Mouse (Mus musculus): ENCODE results near the gene E4f1. TPM values are rescaled to one million over a fixed set of nuclear protein-coding genes. Genes with fewer than 3 reads are reported as not detected.
A peak's percentile ranks its signal among the peaks of the same experiment; 100 is the strongest.

The E4f1 gene
- polyA plus RNA-seq, 1 experiment from 2014 or later, result 46.4 TPM

- Histone ChIP-seq H3K9ac (ENCODE audit: low read depth, low read length) (no peak overlapping the region), H3K36me3 (ENCODE audit: control insufficient read depth, insufficient read depth, low read length) (peaks cover 42% of the 10 kb centered on the region), H3K27ac (ENCODE audit: low read length) (no peak overlapping the region), H3K4me2 (ENCODE audit: low read length) (no peak overlapping the region), H3K27me3 (ENCODE audit: control insufficient read depth, insufficient read depth, low read depth, low read length) (no peaks in the 10 kb centered on the region), H3K4me3 (ENCODE audit: low read depth, low read length) (no peak overlapping the region), H3K4me1 (ENCODE audit: control insufficient read depth, insufficient read depth, low read length) (peaks cover 14% of the 10 kb centered on the region), H3K9me3 (replicated peaks; ENCODE audit: control insufficient read depth, low read length, poor library complexity, severe bottlenecking) (no peaks in the 10 kb centered on the region)
- ATAC-seq, result no peak
- 95% methylated on average over 6 of the region's 6 CpGs for WGBS
These were observed 18.9 kb downstream of the E4f1 start for GRCm38 (mm10) chr17:24451220-24451619.

DNA sequence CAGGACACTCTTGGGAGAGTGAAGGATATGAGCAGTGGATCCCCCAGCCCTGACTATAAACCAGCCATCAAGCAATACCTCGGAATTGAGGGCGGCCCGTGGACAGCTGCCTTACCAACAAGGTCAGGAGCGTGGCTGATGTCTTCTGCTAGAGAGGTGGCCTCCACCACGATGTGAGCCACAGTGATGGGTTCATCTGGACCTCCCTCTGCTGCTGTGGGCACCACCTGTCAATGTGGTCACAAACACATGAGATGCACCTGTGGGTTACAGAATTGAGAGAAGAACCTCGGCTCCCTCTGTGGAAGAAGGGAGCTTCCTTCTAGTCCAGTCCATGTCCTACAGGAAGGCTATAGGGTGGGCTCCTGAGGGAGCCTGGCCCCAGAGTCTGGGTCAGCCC lies 20.6 kb downstream of the E4f1 start:
- no peak for ATAC-seq
- 98% methylated on average over 6 of the region's 6 CpGs for WGBS
- peaks cover 14% of the 10 kb centered on the region for H3K4me1 ChIP-seq (ENCODE audit: control insufficient read depth, insufficient read depth, low read length)
- no peaks in the 10 kb centered on the region for H3K9me3 ChIP-seq (replicated peaks; ENCODE audit: control insufficient read depth, low read length, poor library complexity, severe bottlenecking)
- H3K4me3 ChIP-seq (ENCODE audit: low read depth, low read length), result no peak overlapping the region
- H3K27me3 ChIP-seq (ENCODE audit: control insufficient read depth, insufficient read depth, low read depth, low read length), result no peaks in the 10 kb centered on the region
- H3K27ac ChIP-seq (ENCODE audit: low read length), result no peak overlapping the region
- peaks cover 56% of the 10 kb centered on the region for H3K36me3 ChIP-seq (ENCODE audit: control insufficient read depth, insufficient read depth, low read length)
- no peak overlapping the region for H3K9ac ChIP-seq (ENCODE audit: low read depth, low read length)
- no peak overlapping the region for H3K4me2 ChIP-seq (ENCODE audit: low read length)

DNA sequence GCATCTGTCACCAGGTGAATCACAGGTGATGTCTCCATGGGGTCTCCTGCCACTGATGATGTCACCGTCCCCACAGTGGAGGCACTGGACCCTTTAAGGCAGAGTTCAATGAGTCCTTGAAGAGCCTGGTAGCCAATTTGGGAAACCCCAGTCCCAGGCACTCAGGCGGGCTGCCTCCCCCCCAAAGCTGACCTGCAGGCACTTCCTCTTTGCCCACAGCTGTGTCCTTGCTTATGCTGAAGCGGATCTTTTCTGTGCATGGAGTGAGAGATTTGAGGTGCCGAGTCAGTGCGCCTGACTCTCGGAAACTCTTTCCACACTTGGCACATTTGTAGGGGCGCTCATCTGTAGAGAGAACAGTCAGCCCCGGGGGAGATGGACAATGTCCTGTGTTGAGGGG lies 23.5 kb downstream of the E4f1 start:
- WGBS, result 95% methylated on average over 8 of the region's 8 CpGs
- ATAC-seq, result no peak
- Histone ChIP-seq H3K9me3 (replicated peaks; ENCODE audit: control insufficient read depth, low read length, poor library complexity, severe bottlenecking) (no peaks in the 10 kb centered on the region), H3K36me3 (ENCODE audit: control insufficient read depth, insufficient read depth, low read length) (peaks cover 75% of the 10 kb centered on the region), H3K27ac (ENCODE audit: low read length) (no peak overlapping the region), H3K4me2 (ENCODE audit: low read length) (no peak overlapping the region), H3K27me3 (ENCODE audit: control insufficient read depth, insufficient read depth, low read depth, low read length) (no peaks in the 10 kb centered on the region), H3K4me1 (ENCODE audit: control insufficient read depth, insufficient read depth, low read length) (no peaks in the 10 kb centered on the region), H3K9ac (ENCODE audit: low read depth, low read length) (no peak overlapping the region), H3K4me3 (ENCODE audit: low read depth, low read length) (no peak overlapping the region)

DNA sequence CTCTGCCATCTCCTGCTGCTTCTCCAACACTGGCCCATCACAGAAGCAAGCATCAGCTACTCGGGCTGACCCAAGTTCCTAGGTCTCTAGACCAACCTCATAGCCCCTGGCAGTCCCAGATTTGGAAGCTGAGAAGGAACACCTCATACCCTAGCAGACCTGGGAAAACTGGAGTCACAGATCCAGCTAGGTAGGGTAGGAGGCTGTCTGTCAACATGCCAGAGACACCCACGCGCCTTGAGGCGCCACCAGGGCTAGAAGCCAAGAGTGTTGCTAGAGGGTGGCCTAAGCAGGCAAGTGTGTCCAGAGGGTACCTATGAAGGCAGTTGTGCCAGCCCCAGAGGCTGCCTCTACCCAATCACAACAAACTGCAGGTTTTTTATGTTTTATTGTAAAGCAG lies 26.7 kb downstream of the E4f1 start:
- no peak for ATAC-seq
- Histone ChIP-seq H3K4me2 (ENCODE audit: low read length) (no peak overlapping the region), H3K9me3 (replicated peaks; ENCODE audit: control insufficient read depth, low read length, poor library complexity, severe bottlenecking) (no peaks in the 10 kb centered on the region), H3K27ac (ENCODE audit: low read length) (no peak overlapping the region), H3K36me3 (ENCODE audit: control insufficient read depth, insufficient read depth, low read length) (peaks cover 62% of the 10 kb centered on the region), H3K4me3 (ENCODE audit: low read depth, low read length) (no peak overlapping the region), H3K4me1 (ENCODE audit: control insufficient read depth, insufficient read depth, low read length) (no peaks in the 10 kb centered on the region), H3K9ac (ENCODE audit: low read depth, low read length) (no peak overlapping the region), H3K27me3 (ENCODE audit: control insufficient read depth, insufficient read depth, low read depth, low read length) (no peaks in the 10 kb centered on the region)
- WGBS, result 95% methylated on average over 4 of the region's 4 CpGs

GRCm38 (mm10) chr17:24442632-24443155 lies 27.4 kb downstream of the E4f1 start, which contains the start of gene Dnase1l2:
Gene Dnase1l2, minus strand, starts transcription at chr17:24443105.
- no peaks in the 10 kb centered on the region for H3K9me3 ChIP-seq (replicated peaks; ENCODE audit: control insufficient read depth, low read length, poor library complexity, severe bottlenecking)
- H3K9ac ChIP-seq (ENCODE audit: low read depth, low read length), result no peak within 1 kb of the TSS
- no peak for ATAC-seq
- no peak within 1 kb of the TSS for H3K4me3 ChIP-seq (ENCODE audit: low read depth, low read length)
- H3K27me3 ChIP-seq (ENCODE audit: control insufficient read depth, insufficient read depth, low read depth, low read length), result no peaks in the 10 kb centered on the region
- no peaks in the 10 kb centered on the region for H3K4me1 ChIP-seq (ENCODE audit: control insufficient read depth, insufficient read depth, low read length)
- H3K4me2 ChIP-seq (ENCODE audit: low read length), result no peak within 1 kb of the TSS
- 82% methylated on average over 7 of the region's 7 CpGs for WGBS
- no peak within 1 kb of the TSS for H3K27ac ChIP-seq (ENCODE audit: low read length)
- H3K36me3 ChIP-seq (ENCODE audit: control insufficient read depth, insufficient read depth, low read length), result peaks cover 56% of the 10 kb centered on the region

DNA sequence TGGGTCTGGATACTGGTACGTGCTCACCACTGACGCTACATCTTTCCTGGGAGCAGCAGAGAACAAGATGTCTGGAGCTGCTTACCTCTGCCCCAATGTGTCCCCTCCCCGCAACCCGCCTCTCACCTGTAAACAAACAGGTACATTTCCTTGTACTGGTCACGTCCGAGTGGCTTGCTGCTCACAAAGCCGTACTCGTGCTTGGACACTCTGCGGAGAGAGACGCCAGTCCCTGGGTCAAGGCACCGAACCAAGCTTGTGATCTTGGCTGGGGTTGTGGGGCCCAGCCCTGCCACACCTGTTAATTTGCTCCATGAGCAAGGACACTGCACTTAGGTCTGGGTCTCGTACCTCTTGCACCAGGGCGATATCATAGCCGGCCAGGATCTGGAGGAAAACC lies 28.0 kb downstream of the E4f1 start:
- no peak overlapping the region for H3K4me3 ChIP-seq (ENCODE audit: low read depth, low read length)
- H3K9ac ChIP-seq (ENCODE audit: low read depth, low read length), result no peak overlapping the region
- H3K36me3 ChIP-seq (ENCODE audit: control insufficient read depth, insufficient read depth, low read length), result peaks cover 52% of the 10 kb centered on the region
- ATAC-seq, result no peak
- no peaks in the 10 kb centered on the region for H3K9me3 ChIP-seq (replicated peaks; ENCODE audit: control insufficient read depth, low read length, poor library complexity, severe bottlenecking)
- WGBS, result 93% methylated on average over 14 of the region's 14 CpGs
- H3K27ac ChIP-seq (ENCODE audit: low read length), result no peak overlapping the region
- no peaks in the 10 kb centered on the region for H3K27me3 ChIP-seq (ENCODE audit: control insufficient read depth, insufficient read depth, low read depth, low read length)
- H3K4me2 ChIP-seq (ENCODE audit: low read length), result no peak overlapping the region
- H3K4me1 ChIP-seq (ENCODE audit: control insufficient read depth, insufficient read depth, low read length), result no peaks in the 10 kb centered on the region

DNA sequence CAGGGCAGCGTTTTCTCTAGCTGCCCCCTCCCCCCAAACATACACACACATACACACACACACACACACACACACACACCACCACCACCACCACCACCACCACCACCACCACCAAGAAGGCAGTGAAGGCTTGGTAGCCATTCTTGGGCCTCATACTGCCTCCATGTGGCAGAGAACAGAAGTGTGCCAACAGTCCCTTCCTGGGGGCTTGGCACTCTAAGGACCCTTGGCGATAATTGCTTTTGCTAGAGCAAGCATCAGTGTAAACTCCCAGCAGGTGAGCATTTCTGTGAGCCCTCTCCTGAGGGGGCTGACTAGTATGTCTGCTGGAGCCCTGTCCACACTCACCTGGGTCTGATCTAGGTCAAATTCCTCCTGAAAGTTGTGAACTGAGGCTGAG lies 29.0 kb downstream of the E4f1 start:
- 49% methylated on average over 2 of the region's 2 CpGs for WGBS
- Histone ChIP-seq H3K9ac (ENCODE audit: low read depth, low read length) (no peak overlapping the region), H3K4me1 (ENCODE audit: control insufficient read depth, insufficient read depth, low read length) (no peaks in the 10 kb centered on the region), H3K4me2 (ENCODE audit: low read length) (no peak overlapping the region), H3K27me3 (ENCODE audit: control insufficient read depth, insufficient read depth, low read depth, low read length) (no peaks in the 10 kb centered on the region), H3K9me3 (replicated peaks; ENCODE audit: control insufficient read depth, low read length, poor library complexity, severe bottlenecking) (no peaks in the 10 kb centered on the region), H3K36me3 (ENCODE audit: control insufficient read depth, insufficient read depth, low read length) (peaks cover 43% of the 10 kb centered on the region), H3K4me3 (ENCODE audit: low read depth, low read length) (no peak overlapping the region), H3K27ac (ENCODE audit: low read length) (no peak overlapping the region)
- no peak for ATAC-seq

DNA sequence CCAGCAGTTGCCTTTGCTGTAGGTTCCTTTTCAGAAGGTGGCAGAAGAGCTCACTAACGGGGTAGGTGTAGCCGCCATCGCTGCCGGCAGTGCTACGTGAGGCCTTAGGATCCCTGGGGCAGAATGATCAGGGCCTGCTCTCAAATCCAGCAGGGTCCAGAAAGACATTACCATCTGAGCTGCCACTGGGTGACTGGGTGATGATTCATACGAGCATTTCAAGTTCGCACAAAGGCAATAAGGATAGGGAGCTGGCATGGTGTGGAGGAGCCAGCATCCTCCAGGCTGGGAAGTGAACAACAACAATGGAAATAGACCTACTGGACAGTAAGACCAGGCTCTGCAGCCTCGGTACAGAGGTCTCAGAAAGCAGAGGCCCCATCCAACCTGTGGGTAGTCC lies 29.7 kb downstream of the E4f1 start:
- Histone ChIP-seq H3K9ac (ENCODE audit: low read depth, low read length) (no peak overlapping the region), H3K4me1 (ENCODE audit: control insufficient read depth, insufficient read depth, low read length) (no peaks in the 10 kb centered on the region), H3K36me3 (ENCODE audit: control insufficient read depth, insufficient read depth, low read length) (peaks cover 36% of the 10 kb centered on the region), H3K4me3 (ENCODE audit: low read depth, low read length) (no peak overlapping the region), H3K27me3 (ENCODE audit: control insufficient read depth, insufficient read depth, low read depth, low read length) (no peaks in the 10 kb centered on the region), H3K27ac (ENCODE audit: low read length) (no peak overlapping the region), H3K4me2 (ENCODE audit: low read length) (no peak overlapping the region), H3K9me3 (replicated peaks; ENCODE audit: control insufficient read depth, low read length, poor library complexity, severe bottlenecking) (no peaks in the 10 kb centered on the region)
- 94% methylated on average over 8 of the region's 8 CpGs for WGBS
- ATAC-seq, result no peak

DNA sequence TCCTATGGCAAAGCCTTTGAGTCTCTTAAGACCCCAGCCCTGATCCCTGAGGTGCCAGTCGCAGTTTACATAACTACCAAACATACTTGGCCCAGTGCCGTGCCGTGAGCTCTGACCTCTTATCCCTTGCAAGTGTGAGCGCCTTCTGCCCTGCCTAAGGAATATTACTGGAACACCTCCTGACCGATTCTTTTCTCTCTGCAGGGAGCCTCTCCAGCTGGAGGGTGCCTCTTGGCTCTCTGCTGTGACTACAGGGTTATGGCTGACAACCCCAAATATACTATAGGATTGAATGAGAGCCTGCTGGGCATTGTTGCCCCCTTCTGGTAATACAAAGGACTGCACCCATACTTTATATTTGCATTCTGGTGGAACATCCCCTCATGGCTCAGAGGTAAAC lies 33.1 kb downstream of the E4f1 start:
- 76% methylated on average over 5 of the region's 5 CpGs for WGBS
- Histone ChIP-seq H3K27me3 (ENCODE audit: control insufficient read depth, insufficient read depth, low read depth, low read length) (no peaks in the 10 kb centered on the region), H3K9ac (ENCODE audit: low read depth, low read length) (no peak overlapping the region), H3K4me1 (ENCODE audit: control insufficient read depth, insufficient read depth, low read length) (no peaks in the 10 kb centered on the region), H3K9me3 (replicated peaks; ENCODE audit: control insufficient read depth, low read length, poor library complexity, severe bottlenecking) (no peaks in the 10 kb centered on the region), H3K27ac (ENCODE audit: low read length) (no peak overlapping the region), H3K36me3 (ENCODE audit: control insufficient read depth, insufficient read depth, low read length) (peaks cover 10% of the 10 kb centered on the region), H3K4me3 (ENCODE audit: low read depth, low read length) (no peak overlapping the region), H3K4me2 (ENCODE audit: low read length) (no peak overlapping the region)
- ATAC-seq, result peak; percentile 43; the same call in 1 of the 2 replicates

All from midbrain, embryonic 16.5 days (tissue).